In genomic region chr5:25006848-25007247, GRCm38 (mm10) we compare ENCODE assay signal across 9 mouse cellular contexts.
DNase-seq lines count a peak whose midpoint lies in the region; ATAC-seq and TF ChIP-seq lines count a peak whose summit lies in the region.
"Had no signal": no experiment of that assay in that cellular context is flagged by ENCODE, and none has a peak within 500 bp of the region (broad histone marks: within the 10 kb centered on the region; RNA-seq: fewer than 3 reads in every experiment).

No protein-coding gene starts in this region.

- H3K4me3 ChIP-seq in heart, embryonic 13.5 days = no peak overlapping the region
- H3K4me3 ChIP-seq in kidney, embryonic 16.5 days (ENCODE audit: low read length) = no peak overlapping the region
- no peak overlapping the region for H3K4me3 ChIP-seq in liver, embryonic 13.5 days (replicated peaks)
- no peak overlapping the region for H3K4me3 ChIP-seq in neural tube, embryonic 12.5 days
- no peak overlapping the region for H3K4me3 ChIP-seq in stomach, postnatal 0 days (ENCODE audit: low read depth, low read length)
- H3K4me3 ChIP-seq: embryonic facial prominence, embryonic 12.5 days had no signal

- H3K36me3 ChIP-seq in heart, embryonic 13.5 days = no peaks in the 10 kb centered on the region
- H3K36me3 ChIP-seq in kidney, embryonic 16.5 days (ENCODE audit: insufficient read depth, low read length) = no peaks in the 10 kb centered on the region
- no peaks in the 10 kb centered on the region for H3K36me3 ChIP-seq in liver, embryonic 13.5 days
- no peaks in the 10 kb centered on the region for H3K36me3 ChIP-seq in neural tube, embryonic 12.5 days
- H3K36me3 ChIP-seq in stomach, postnatal 0 days (ENCODE audit: control insufficient read depth, insufficient read depth, low read length) = no peaks in the 10 kb centered on the region
- H3K36me3 ChIP-seq: embryonic facial prominence, embryonic 12.5 days had no signal

- WGBS in heart, embryonic 13.5 days = 16% methylated on average over 8 of the region's 8 CpGs
- WGBS in kidney, embryonic 16.5 days = 37% methylated on average over 8 of the region's 8 CpGs
- whole genome bisulfite sequencing in liver, embryonic 13.5 days (ENCODE audit: insufficient replicate concordance) = 46% methylated on average over 8 of the region's 8 CpGs
- 42% methylated on average over 8 of the region's 8 CpGs for WGBS in neural tube, embryonic 12.5 days
- WGBS in stomach, postnatal 0 days = 25% methylated on average over 8 of the region's 8 CpGs

- DNase-seq in CD4-positive helper T cell, adult 2 months (ENCODE audit: low read depth, low spot score) = peak; percentile 67
- peak; percentile 94 for DNase-seq in brain, adult 2 months (ENCODE audit: low read depth, low spot score)
- DNase-seq in fibroblast of lung, adult 2 months (ENCODE audit: low read depth) = peak; percentile 94
- DNase-seq in liver, embryonic 13.5 days = peak; percentile 45
- peak; percentile 90 for DNase-seq in stomach, postnatal 0 days (ENCODE audit: low spot score)

- no peak overlapping the region; the same call in 1 of the 2 replicates for H3K4me2 ChIP-seq in heart, embryonic 13.5 days
- H3K4me2 ChIP-seq in kidney, embryonic 16.5 days (replicated peaks; ENCODE audit: low read depth, low read length) = no peak overlapping the region
- H3K4me2 ChIP-seq in liver, embryonic 13.5 days = no peak overlapping the region
- H3K4me2 ChIP-seq in neural tube, embryonic 12.5 days (replicated peaks) = no peak overlapping the region
- no peak overlapping the region for H3K4me2 ChIP-seq in stomach, postnatal 0 days (replicated peaks; ENCODE audit: low read depth)
- H3K4me2 ChIP-seq: embryonic facial prominence, embryonic 12.5 days had no signal

- H3K27me3 ChIP-seq in heart, embryonic 13.5 days (replicated peaks) = peaks cover 8% of the 10 kb centered on the region
- H3K27me3 ChIP-seq in kidney, embryonic 16.5 days (ENCODE audit: insufficient read depth, low read length) = no peaks in the 10 kb centered on the region
- no peaks in the 10 kb centered on the region for H3K27me3 ChIP-seq in liver, embryonic 13.5 days
- H3K27me3 ChIP-seq in neural tube, embryonic 12.5 days (replicated peaks) = no peaks in the 10 kb centered on the region
- no peaks in the 10 kb centered on the region for H3K27me3 ChIP-seq in stomach, postnatal 0 days (ENCODE audit: control insufficient read depth, insufficient read depth, low read length)
- H3K27me3 ChIP-seq: embryonic facial prominence, embryonic 12.5 days had no signal

- H3K9ac ChIP-seq in heart, embryonic 13.5 days = peak overlapping the region; percentile 60
- H3K9ac ChIP-seq in kidney, embryonic 16.5 days (replicated peaks; ENCODE audit: low read length) = no peak overlapping the region
- H3K9ac ChIP-seq in liver, embryonic 13.5 days = no peak overlapping the region
- H3K9ac ChIP-seq in neural tube, embryonic 12.5 days = no peak overlapping the region
- no peak overlapping the region for H3K9ac ChIP-seq in stomach, postnatal 0 days (ENCODE audit: low read length)
- H3K9ac ChIP-seq: embryonic facial prominence, embryonic 12.5 days had no signal

- peak; percentile 97 for TF ChIP-seq CTCF in stomach, postnatal 0 days (IDR thresholded peaks at IDR 0.05; ENCODE audit: low read depth)

- no peak for TF ChIP-seq EP300 in stomach, postnatal 0 days (optimal IDR thresholded peaks at IDR 0.05)

- peak overlapping the region; percentile 85 for H3K27ac ChIP-seq in heart, embryonic 13.5 days (replicated peaks)
- H3K27ac ChIP-seq in kidney, embryonic 16.5 days (ENCODE audit: low read length) = peak overlapping the region; percentile 50; the same call in 1 of the 2 replicates
- H3K27ac ChIP-seq in liver, embryonic 13.5 days = no peak overlapping the region
- H3K27ac ChIP-seq in neural tube, embryonic 12.5 days = no peak overlapping the region
- no peak overlapping the region for H3K27ac ChIP-seq in stomach, postnatal 0 days (replicated peaks)
- H3K27ac ChIP-seq: embryonic facial prominence, embryonic 12.5 days had no signal

- peaks cover 73% of the 10 kb centered on the region for H3K4me1 ChIP-seq in heart, embryonic 13.5 days
- peaks cover 25% of the 10 kb centered on the region for H3K4me1 ChIP-seq in kidney, embryonic 16.5 days (ENCODE audit: insufficient read depth, low read length)
- peaks cover 28% of the 10 kb centered on the region for H3K4me1 ChIP-seq in liver, embryonic 13.5 days (replicated peaks)
- H3K4me1 ChIP-seq in neural tube, embryonic 12.5 days = peaks cover 11% of the 10 kb centered on the region
- H3K4me1 ChIP-seq in stomach, postnatal 0 days (replicated peaks; ENCODE audit: control insufficient read depth, insufficient read depth) = peaks cover 2% of the 10 kb centered on the region; the same call in 1 of the 2 replicates

- H3K9me3 ChIP-seq in heart, embryonic 13.5 days = no peaks in the 10 kb centered on the region
- H3K9me3 ChIP-seq in kidney, embryonic 16.5 days (ENCODE audit: low read length) = no peaks in the 10 kb centered on the region
- H3K9me3 ChIP-seq in liver, embryonic 13.5 days (replicated peaks) = no peaks in the 10 kb centered on the region
- no peaks in the 10 kb centered on the region for H3K9me3 ChIP-seq in neural tube, embryonic 12.5 days
- H3K9me3 ChIP-seq in stomach, postnatal 0 days (ENCODE audit: control insufficient read depth, low read length) = no peaks in the 10 kb centered on the region
- H3K9me3 ChIP-seq: embryonic facial prominence, embryonic 12.5 days had no signal

- ATAC-seq in heart, embryonic 13.5 days (ENCODE audit: extremely low read depth, insufficient number of reproducible peaks, low FRiP score, low TSS enrichment) = peak; percentile 32; the same call in 1 of the 2 replicates
- peak; percentile 55 for ATAC-seq in kidney, embryonic 16.5 days (ENCODE audit: low FRiP score, low TSS enrichment)
- peak; percentile 51; the same call in 1 of the 2 replicates for ATAC-seq in liver, embryonic 13.5 days (ENCODE audit: low read depth)
- 0 out of 2 replicates have a peak, but pooled peaks have one; percentile 30 for ATAC-seq in neural tube, embryonic 12.5 days (ENCODE audit: low FRiP score, low read depth)
- peak; percentile 86 for ATAC-seq in stomach, postnatal 0 days (ENCODE audit: low FRiP score, low TSS enrichment)

Comparison
In these comparisons a context has a peak if more than half of its experiments do, and no peak if none do; other contexts are left out.
1. ATAC-seq: peak in every context shown above with its lines; median percentile 86 in stomach, postnatal 0 days; 55 in kidney, embryonic 16.5 days; 51 in liver, embryonic 13.5 days; 32 in heart, embryonic 13.5 days; 30 in neural tube, embryonic 12.5 days.
2. H3K27ac ChIP-seq: peak in heart, embryonic 13.5 days (single experiment) and kidney, embryonic 16.5 days (single experiment); none in liver, embryonic 13.5 days (single experiment), neural tube, embryonic 12.5 days (single experiment) and stomach, postnatal 0 days (single experiment).
3. Peak in every context shown above with its lines, with median percentiles within 50 percentile points of each other: DNase-seq.